Mouse (Mus musculus): Measurements from ENCODE around the gene Mcpt9.
"Not testable (repeated sequence)": the region's sequence is repeated elsewhere in the genome, so short reads cannot be mapped to it uniquely, and the experiment has no call there.

Gene Mcpt9

GRCm38 (mm10) chr14:56030395-56030794 is at the start of gene Mcpt9:
Mcpt9 (minus strand) TSS chr14:56030495.
- DNase-seq = not testable (repeated sequence)

DNA sequence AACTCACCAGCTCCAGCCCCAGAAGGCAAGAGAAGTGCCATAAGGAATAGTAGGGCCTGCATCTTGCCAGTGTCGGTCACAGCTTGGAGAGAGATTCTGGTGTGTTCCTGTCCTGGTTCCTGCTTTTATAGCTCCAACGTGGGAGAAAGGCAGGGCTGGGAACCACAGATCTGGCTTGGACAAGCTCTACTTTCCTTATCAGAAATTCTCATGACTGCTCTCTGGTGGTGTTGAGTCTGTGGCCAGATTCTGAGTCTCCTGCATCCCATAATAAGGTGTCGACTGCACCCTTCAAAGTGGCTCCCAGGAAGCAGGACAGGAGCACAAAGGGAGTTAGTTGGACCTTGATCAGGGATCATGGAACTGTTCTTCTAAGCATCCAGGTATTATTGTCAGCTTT is 31.9 kb upstream of the Mcpt9 start, which contains the start of gene Mcpt4:
Gene Mcpt4 (minus strand): TSS at position 101 of the 400 bp plus-strand sequence.
- DNase-seq = not testable (repeated sequence)

DNA sequence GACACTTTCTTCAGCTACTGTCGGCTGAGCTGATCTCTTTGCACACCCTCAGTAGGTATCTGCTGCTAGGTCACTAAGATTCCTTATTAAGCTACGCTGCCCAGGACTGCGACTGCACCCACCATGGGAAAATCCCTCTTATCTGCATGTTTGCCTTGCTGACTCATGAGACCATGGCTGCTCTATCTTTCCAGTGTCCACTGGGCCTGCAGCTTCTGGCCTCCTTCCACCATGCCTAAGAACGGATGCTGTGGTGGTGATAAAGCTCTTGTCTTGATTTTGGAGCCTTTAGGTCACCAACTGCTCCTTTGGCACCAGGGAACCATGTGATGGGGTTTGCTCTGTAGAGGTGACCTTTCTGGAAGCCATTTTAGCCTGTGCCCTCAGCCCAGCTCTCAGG is 27.4 kb upstream of the Mcpt9 start:
- no peak for DNase-seq

DNA sequence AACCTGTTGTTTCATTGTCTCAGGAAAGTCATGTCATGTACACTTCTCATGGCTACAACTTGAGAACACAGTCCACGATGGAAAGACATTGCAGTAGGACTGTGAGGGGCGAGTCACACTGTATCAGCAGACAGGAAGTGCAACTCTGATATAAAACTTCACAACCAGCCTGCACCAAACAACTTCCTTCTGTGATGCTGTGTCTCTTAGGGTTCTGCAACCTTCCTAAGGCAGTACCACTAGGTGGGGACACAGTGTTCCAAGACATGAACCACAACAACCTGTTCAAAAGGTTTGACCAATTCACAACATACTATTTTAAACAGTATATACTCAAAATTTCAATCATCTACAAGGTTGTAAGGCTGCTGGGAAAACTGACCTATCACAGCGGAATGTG is 25.1 kb upstream of the Mcpt9 start:
- no peak for DNase-seq

DNA sequence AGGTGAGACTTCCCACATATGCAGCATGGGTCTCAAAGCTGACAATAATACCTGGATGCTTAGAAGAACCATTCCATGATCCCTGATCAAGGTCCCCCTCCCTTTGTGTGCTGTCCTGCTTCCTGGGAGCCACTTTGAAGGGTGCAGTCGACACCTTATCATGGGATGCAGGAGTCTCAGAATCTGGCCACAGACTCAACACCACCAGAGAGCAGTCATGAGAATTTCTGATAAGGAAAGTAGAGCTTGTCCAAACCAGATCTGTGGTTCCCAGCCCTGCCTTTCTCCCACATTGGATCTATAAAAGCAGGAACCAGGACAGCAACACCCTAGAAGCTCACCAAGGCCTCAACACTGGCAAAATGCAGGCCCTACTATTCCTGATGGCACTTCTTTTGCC is 11.5 kb upstream of the Mcpt9 start, which contains the start of gene Mcpt2:
Gene Mcpt2 (plus strand): TSS at position 250 of the 400 bp plus-strand sequence.
- not testable (repeated sequence) for DNase-seq

- no peak for DNase-seq
These were observed 4.1 kb upstream of the Mcpt9 start for GRCm38 (mm10) chr14:56034433-56034832.

DNA sequence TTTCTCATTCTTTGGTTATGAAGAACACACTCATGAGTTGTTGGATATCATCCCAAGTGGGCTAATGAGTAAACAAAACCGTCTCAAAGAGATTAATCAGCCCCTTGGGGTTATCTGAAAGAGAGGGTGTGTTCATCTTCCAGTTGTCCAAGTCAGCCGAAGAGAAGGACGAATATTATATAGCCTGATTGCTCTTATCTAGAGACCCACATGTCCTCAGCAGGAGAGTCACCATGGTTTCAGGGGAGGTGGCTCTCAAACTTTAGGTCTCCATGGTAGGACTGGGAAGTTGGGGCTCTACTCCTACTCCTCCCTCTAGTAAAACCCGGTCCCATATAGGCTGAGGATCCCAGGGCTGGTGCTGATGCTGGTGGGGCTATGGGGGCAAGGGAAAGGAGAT is 9.0 kb downstream of the Mcpt9 start:
- DNase-seq = not testable (repeated sequence)

- DNase-seq = no peak
These were observed 10.8 kb downstream of the Mcpt9 start for GRCm38 (mm10) chr14:56019446-56019845.

- DNase-seq = not testable (repeated sequence)
These were observed 12.6 kb downstream of the Mcpt9 start, which contains the start of gene Mcpt1 for GRCm38 (mm10) chr14:56017671-56018070. Mcpt1 (plus strand) TSS chr14:56017971.

DNA sequence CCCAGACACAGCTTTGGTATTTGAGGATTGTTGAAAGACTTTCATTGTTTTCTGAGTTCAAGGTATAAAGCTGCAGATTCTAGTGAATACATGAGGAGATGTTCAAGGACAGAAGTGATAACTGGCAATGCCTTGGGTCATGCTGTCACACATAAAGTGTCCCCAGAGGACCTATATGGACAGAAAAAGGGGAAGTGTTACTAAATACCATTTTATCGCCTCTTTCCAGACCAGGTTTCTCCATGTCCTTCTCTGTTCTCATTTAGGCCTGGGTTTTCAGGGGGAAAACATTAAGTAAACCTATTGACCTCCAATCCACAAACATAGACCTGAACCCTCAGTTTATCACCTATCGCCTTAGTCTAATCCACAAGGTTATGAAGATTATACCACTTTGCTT is 16.4 kb downstream of the Mcpt9 start:
- DNase-seq = no peak

DNA sequence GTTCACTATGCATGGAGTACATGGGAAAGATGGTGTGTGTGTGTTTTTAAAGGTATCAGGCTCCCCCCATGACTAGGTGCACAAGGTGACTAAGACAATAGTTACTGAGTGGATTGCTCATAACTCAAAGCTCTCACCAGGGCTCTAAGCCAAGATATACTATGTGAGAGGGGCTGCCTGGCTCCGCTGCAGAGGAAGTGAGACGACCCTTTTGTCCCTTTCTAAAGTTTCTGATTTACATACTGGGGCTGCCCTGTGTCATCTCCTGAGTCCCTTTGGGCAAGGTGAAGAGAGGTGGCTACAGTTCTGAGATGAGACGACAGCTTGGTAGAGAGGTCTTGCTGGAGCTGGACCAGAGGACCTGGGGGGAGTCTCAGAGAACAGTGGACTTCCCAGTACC is 17.1 kb downstream of the Mcpt9 start:
- DNase-seq = no peak

- DNase-seq = not testable (repeated sequence)
These were observed 42.8 kb downstream of the Mcpt9 start for GRCm38 (mm10) chr14:55987464-55987863.

Data from thymus, postnatal 14 days (tissue).